Mouse (Mus musculus) liver, embryonic 14.5 days (tissue): ENCODE measurements at regions not wholly inside any gene's neighbourhood (a gene's known extent, or its start where the extent isn't known, plus 50 kb on each side); places are given as distances from the start of the nearest gene placed in this dataset.

Experiments used
- ATAC-seq: fragments of 200-750 bp; cut with Nextera tagmentation; 2 replicates; pipeline ENCODE4 v1.8.0; 2017; ENCODE audit warnings: moderate number of reproducible peaks, mild to moderate bottlenecking, moderate library complexity; ENCODE audit not compliant: insufficient read depth
- DNase-seq, 3 experiments: peaks; one replicate each; pipeline ENCODE4 v3.0.0-alpha.2; 2012 to 2013; ENCODE audit warnings: low read depth in 3 of 3, low spot score in 3 of 3
- H3K27ac ChIP-seq: fragments of 300-500 bp; sonication (generic); 2 replicates; pipeline ENCODE4 v1.5.1; 2014; ENCODE audit warnings: moderate library complexity, mild to moderate bottlenecking, control low read depth, inconsistent platforms
- H3K27me3 ChIP-seq: fragments of 300-500 bp; sonication (generic); 2 replicates; pipeline ENCODE4 v1.6.1; 2014; ENCODE audit warnings: mild to moderate bottlenecking, low read length, moderate library complexity; ENCODE audit not compliant: control insufficient read depth, insufficient read depth
- H3K36me3 ChIP-seq: fragments of 300-500 bp; sonication (generic); replicated peaks from 2 replicates; pipeline ENCODE4 v1.6.1; 2014; ENCODE audit warnings: low read depth; ENCODE audit not compliant: control insufficient read depth, insufficient read depth
- H3K4me1 ChIP-seq, 2 experiments: fragments of 200-500 bp in 1 of 2; fragments of 300-500 bp in 1 of 2; sonication (generic) in 1 of 2; replicated peaks; 2 replicates each; pipeline ENCODE4 v1.6.1; 2012 to 2014; ENCODE audit warnings: antibody characterized with exemption in 1 of 2, inconsistent platforms in 1 of 2, low read length in 1 of 2; ENCODE audit not compliant: control insufficient read depth in 2 of 2, insufficient read depth in 2 of 2
- H3K4me2 ChIP-seq: fragments of 300-500 bp; sonication (generic); 2 replicates; pipeline ENCODE4 v1.6.1; 2014; ENCODE audit warnings: low read depth, mild to moderate bottlenecking, control low read depth, moderate library complexity
- H3K4me3 ChIP-seq, 2 experiments: fragments of 200-500 bp in 1 of 2; fragments of 300-500 bp in 1 of 2; sonication (generic) in 1 of 2; 2 replicates each; pipeline ENCODE4 v1.5.1; 2012 to 2014; ENCODE audit warnings: low read depth in 2 of 2, low read length in 2 of 2, mild to moderate bottlenecking in 2 of 2, control low read depth in 1 of 2, inconsistent platforms in 1 of 2, moderate library complexity in 1 of 2; ENCODE audit not compliant: insufficient read depth in 1 of 2
- H3K9ac ChIP-seq: fragments of 300-500 bp; sonication (generic); replicated peaks from 2 replicates; pipeline ENCODE4 v1.6.1; 2014; ENCODE audit warnings: mild to moderate bottlenecking, control low read depth, moderate library complexity
- H3K9me3 ChIP-seq: fragments of 300-500 bp; sonication (generic); 2 replicates; pipeline ENCODE4 v1.6.1; 2016; ENCODE audit warnings: low read length, mixed read lengths; ENCODE audit not compliant: control insufficient read depth
- CTCF ChIP-seq: IDR thresholded peaks from 2 replicates; pipeline ENCODE4 v1.5.1; 2016; ENCODE audit warnings: antibody characterized with exemption, low read depth, control low read depth
- EP300 ChIP-seq: IDR thresholded peaks from 2 replicates; pipeline ENCODE4 v1.6.1; 2016; ENCODE audit warnings: antibody characterized with exemption, low read depth
- WGBS: fragments of 180-500 bp; shearing (Covaris S2); extraction: QIAGEN DNeasy Blood & Tissue Kit; methylation state at CpG from one replicate; pipeline ENCODE4 v1.1.7; 2014; ENCODE audit not compliant: insufficient replicate concordance; 5-methylcytosine and 5-hydroxymethylcytosine counted together

- Histone ChIP-seq H3K9ac (no peak overlapping the region), H3K36me3 (no peaks in the 10 kb centered on the region)
Measured at GRCm38 (mm10) chr6:102977122-102977521, 404.2 kb upstream of the Cntn3 start.

DNA sequence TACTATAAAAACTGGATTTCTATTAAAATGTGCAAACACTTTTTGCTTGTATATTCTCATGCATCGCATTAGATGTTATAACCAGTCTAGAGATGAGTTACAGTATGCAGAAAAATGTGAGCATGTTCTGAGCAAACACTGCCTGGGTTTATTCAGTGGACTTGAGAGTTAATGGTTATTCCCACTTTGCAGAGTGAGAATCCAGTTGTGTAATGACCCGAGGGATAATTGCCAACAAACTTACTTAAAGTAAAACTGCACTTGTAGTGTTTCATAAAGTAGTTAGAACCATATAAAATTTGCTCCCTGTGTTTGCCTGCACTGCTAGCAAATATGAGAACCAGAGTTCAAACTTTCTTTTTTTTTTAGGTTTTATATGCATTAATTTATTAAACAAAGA, 450.4 kb upstream of the Cntn3 start:
- no peak overlapping the region for H3K4me2 ChIP-seq
- H3K27ac ChIP-seq = no peak overlapping the region
- no peaks in the 10 kb centered on the region for H3K4me1 ChIP-seq
- ATAC-seq (no peak), DNase-seq (no peak)
- TF ChIP-seq EP300 = no peak
- TF ChIP-seq CTCF = no peak
- H3K9ac ChIP-seq = no peak overlapping the region
- H3K36me3 ChIP-seq = no peaks in the 10 kb centered on the region
- H3K4me3 ChIP-seq = no peak overlapping the region
- 39% methylated on average over 2 of the region's 2 CpGs for WGBS
- H3K9me3 ChIP-seq = no peaks in the 10 kb centered on the region
- H3K27me3 ChIP-seq = no peaks in the 10 kb centered on the region

More at GRCm38 (mm10) chr6:102977122-102977521, 404.2 kb upstream of the Cntn3 start:
- DNase-seq = no peak
- ATAC-seq = no peak
- Histone ChIP-seq H3K4me2 (no peak overlapping the region), H3K9me3 (no peaks in the 10 kb centered on the region), H3K27me3 (no peaks in the 10 kb centered on the region), H3K4me1 (no peaks in the 10 kb centered on the region), H3K27ac (no peak overlapping the region), H3K4me3 (no peak overlapping the region)
- 52% methylated on average over 3 of the region's 3 CpGs for WGBS
- TF ChIP-seq CTCF = no peak
- no peak for TF ChIP-seq EP300

DNA sequence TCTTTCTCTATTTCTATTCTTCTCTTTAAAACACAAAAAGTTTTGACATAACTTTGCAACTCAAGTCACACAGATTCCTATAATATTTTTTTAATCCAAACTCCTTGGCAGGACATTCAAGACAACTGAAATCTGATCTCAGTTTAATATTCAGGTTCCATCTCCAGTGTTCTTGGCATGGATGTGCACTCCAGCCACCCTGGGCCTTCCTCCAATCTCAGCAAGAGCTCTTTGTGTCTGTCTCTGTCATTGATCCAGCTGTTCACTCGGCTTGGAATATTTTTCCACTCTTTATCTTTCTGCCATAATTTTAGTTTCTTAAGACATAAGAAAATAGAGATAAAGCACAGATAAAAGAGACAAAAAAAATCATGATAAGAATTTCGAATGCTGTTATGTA, 451.1 kb upstream of the Cntn3 start:
- Histone ChIP-seq H3K36me3 (no peaks in the 10 kb centered on the region), H3K27ac (no peak overlapping the region), H3K27me3 (no peaks in the 10 kb centered on the region), H3K4me2 (no peak overlapping the region), H3K4me1 (no peaks in the 10 kb centered on the region), H3K4me3 (no peak overlapping the region), H3K9me3 (no peaks in the 10 kb centered on the region), H3K9ac (no peak overlapping the region)
- ATAC-seq (no peak), DNase-seq (no peak)
- WGBS = 56% methylated on average over 2 of the region's 2 CpGs
- TF ChIP-seq CTCF = no peak
- no peak for TF ChIP-seq EP300

GRCm38 (mm10) chr6:103028150-103028549, 455.2 kb upstream of the Cntn3 start:
- TF ChIP-seq CTCF (no peak), EP300 (no peak)
- no peak overlapping the region for H3K9ac ChIP-seq
- ATAC-seq (no peak), DNase-seq (no peak)
- no peak overlapping the region for H3K4me3 ChIP-seq
- H3K4me2 ChIP-seq = no peak overlapping the region
- H3K27ac ChIP-seq = no peak overlapping the region
- no peaks in the 10 kb centered on the region for H3K9me3 ChIP-seq
- 43% methylated on average over 1 of the region's 1 CpGs for WGBS
- H3K4me1 ChIP-seq = no peaks in the 10 kb centered on the region
- no peaks in the 10 kb centered on the region for H3K27me3 ChIP-seq
- H3K36me3 ChIP-seq = no peaks in the 10 kb centered on the region

DNA sequence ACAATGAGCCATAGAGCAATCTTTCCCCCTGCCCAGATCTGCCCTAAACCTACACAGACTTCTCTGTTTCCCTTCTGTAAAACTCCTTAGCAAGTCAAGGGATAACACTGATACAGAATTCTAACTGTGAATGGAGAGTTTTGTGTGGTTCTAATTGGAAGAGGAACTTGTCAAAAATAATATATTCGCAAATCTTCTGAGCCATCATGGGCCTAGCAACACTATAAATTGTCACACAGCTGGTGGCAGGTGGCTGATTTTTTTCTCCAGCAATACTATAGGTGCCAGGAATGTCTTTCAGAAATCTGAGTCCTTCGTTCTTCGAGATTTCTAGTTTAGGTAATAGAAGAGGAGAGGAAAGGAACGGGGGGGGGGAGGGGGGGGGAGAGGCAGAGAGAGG, 460.5 kb upstream of the Cntn3 start:
- H3K27me3 ChIP-seq = no peaks in the 10 kb centered on the region
- 24% methylated on average over 3 of the region's 4 CpGs for WGBS
- no peaks in the 10 kb centered on the region for H3K36me3 ChIP-seq
- ATAC-seq = no peak
- no peaks in the 10 kb centered on the region for H3K4me1 ChIP-seq
- no peak overlapping the region for H3K4me3 ChIP-seq
- H3K4me2 ChIP-seq = no peak overlapping the region
- H3K27ac ChIP-seq = no peak overlapping the region
- no peak overlapping the region for H3K9ac ChIP-seq
- TF ChIP-seq CTCF (no peak), EP300 (no peak)
- no peaks in the 10 kb centered on the region for H3K9me3 ChIP-seq
- no peak for DNase-seq
